Mouse (Mus musculus) liver, postnatal 0 days (tissue): ENCODE results near the gene Cradd. TPM values are rescaled to one million over a fixed set of nuclear protein-coding genes. Genes with fewer than 3 reads are reported as not detected.

Source experiments
- ATAC-seq: fragments of 200-750 bp; cut with Nextera tagmentation; 2 replicates; pipeline ENCODE4 v1.8.0; 2017; ENCODE audit warnings: mild to moderate bottlenecking, moderate library complexity
- DNase-seq: peaks from one replicate; pipeline ENCODE4 v3.0.0-alpha.2; 2016
- H3K27ac ChIP-seq: fragments of 300-500 bp; sonication (generic); 2 replicates; pipeline ENCODE4 v1.5.1; 2014; ENCODE audit warnings: antibody characterized with exemption, moderate library complexity, mild to moderate bottlenecking, low read depth
- H3K27me3 ChIP-seq: fragments of 300-500 bp; sonication (generic); 2 replicates; pipeline ENCODE4 v1.6.1; 2014; ENCODE audit warnings: low read length, control low read depth, mixed read lengths; ENCODE audit not compliant: insufficient read depth
- H3K36me3 ChIP-seq: fragments of 300-500 bp; sonication (generic); replicated peaks from 2 replicates; pipeline ENCODE4 v1.6.1; 2014; ENCODE audit warnings: mild to moderate bottlenecking, control low read depth, low read length, moderate library complexity, mixed read lengths; ENCODE audit not compliant: insufficient read depth
- H3K4me1 ChIP-seq: fragments of 300-500 bp; sonication (generic); 2 replicates; pipeline ENCODE4 v1.6.1; 2014; ENCODE audit warnings: antibody characterized with exemption, mild to moderate bottlenecking, control low read depth; ENCODE audit not compliant: insufficient read depth
- H3K4me2 ChIP-seq: fragments of 300-500 bp; sonication (generic); 2 replicates; pipeline ENCODE4 v1.6.1; 2014; ENCODE audit warnings: low read depth, mild to moderate bottlenecking, low read length, moderate library complexity, mixed read lengths
- H3K4me3 ChIP-seq: fragments of 300-500 bp; sonication (generic); 2 replicates; pipeline ENCODE4 v1.5.1; 2014; ENCODE audit warnings: low read depth, low read length
- H3K9ac ChIP-seq: fragments of 300-500 bp; sonication (generic); replicated peaks from 2 replicates; pipeline ENCODE4 v1.6.1; 2014; ENCODE audit warnings: mild to moderate bottlenecking, moderate library complexity
- H3K9me3 ChIP-seq: fragments of 300-500 bp; sonication (generic); 2 replicates; pipeline ENCODE4 v1.6.1; 2016; ENCODE audit warnings: mild to moderate bottlenecking, control low read depth, low read length, mixed read lengths
- CTCF ChIP-seq: sonication (generic); IDR thresholded peaks from 2 replicates; pipeline ENCODE4 v1.5.1; 2016; ENCODE audit warnings: antibody characterized with exemption, low read depth
- EP300 ChIP-seq: IDR thresholded peaks from 2 replicates; pipeline ENCODE4 v1.6.1; 2016; ENCODE audit warnings: antibody characterized with exemption, low read depth, mild to moderate bottlenecking
- WGBS: fragments of 180-500 bp; shearing (Covaris S2); extraction: QIAGEN DNeasy Blood & Tissue Kit; methylation state at CpG from one replicate; pipeline ENCODE4 v1.1.7; 2014; ENCODE audit not compliant: insufficient replicate concordance; 5-methylcytosine and 5-hydroxymethylcytosine counted together
- polyA plus RNA-seq: library from polyadenylated mRNA; unstranded; fragments of >200 nt; fragmentation: Nextera tagmentation; extraction: Ambion mirVana; gene quantifications from 2 replicates; pipeline ENCODE4 v1.2.1, GENCODE M21; 2015

Gene Cradd
- polyA plus RNA-seq, 1 experiment from 2014 or later, result 6.5 TPM

DNA sequence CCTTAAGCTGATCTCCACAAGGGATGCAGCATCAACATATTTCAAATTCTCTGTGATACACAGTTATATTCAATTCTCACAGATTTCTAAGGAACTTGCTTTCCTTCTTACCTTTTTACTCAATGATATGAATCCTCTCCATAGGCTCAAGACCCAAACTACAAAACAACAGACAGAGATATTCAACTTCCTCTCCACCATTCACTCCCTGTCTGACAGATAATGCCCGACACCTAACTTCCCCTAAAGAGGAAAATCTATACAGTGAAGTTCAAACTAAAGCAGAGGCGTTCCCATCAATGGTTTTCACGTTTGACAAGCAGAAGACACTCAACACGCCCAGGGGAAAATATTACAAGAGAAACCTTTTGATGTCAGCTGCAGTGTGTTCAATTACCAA is 97.2 kb downstream of the Cradd start:
- Histone ChIP-seq H3K4me2 (no peak overlapping the region), H3K36me3 (no peaks in the 10 kb centered on the region), H3K4me1 (no peaks in the 10 kb centered on the region), H3K27me3 (no peaks in the 10 kb centered on the region), H3K4me3 (no peak overlapping the region), H3K27ac (no peak overlapping the region), H3K9me3 (no peaks in the 10 kb centered on the region), H3K9ac (no peak overlapping the region)
- TF ChIP-seq EP300, result no peak
- no peak for TF ChIP-seq CTCF
- WGBS, result 47% methylated on average over 4 of the region's 4 CpGs
- no peak for DNase-seq
- no peak for ATAC-seq

DNA sequence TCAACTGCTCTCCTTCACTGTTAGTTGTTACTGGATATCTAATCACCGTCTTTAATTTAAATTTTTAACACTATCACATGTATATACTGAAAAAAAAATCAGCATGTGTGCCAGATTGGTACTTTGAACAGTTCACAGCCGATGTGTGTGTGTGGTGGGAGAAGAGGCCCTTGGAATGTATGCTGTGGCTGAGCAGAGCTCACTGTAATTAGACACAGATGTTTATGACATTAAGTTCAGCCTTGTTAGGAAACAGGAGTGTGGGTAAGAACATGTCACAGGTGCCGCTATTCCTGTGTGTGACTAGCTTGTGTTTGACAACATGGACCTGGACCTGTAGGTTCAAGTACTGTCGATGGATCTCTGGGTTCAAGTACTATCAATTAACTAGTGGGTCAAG is 98.9 kb downstream of the Cradd start:
- 90% methylated on average over 4 of the region's 4 CpGs for WGBS

DNA sequence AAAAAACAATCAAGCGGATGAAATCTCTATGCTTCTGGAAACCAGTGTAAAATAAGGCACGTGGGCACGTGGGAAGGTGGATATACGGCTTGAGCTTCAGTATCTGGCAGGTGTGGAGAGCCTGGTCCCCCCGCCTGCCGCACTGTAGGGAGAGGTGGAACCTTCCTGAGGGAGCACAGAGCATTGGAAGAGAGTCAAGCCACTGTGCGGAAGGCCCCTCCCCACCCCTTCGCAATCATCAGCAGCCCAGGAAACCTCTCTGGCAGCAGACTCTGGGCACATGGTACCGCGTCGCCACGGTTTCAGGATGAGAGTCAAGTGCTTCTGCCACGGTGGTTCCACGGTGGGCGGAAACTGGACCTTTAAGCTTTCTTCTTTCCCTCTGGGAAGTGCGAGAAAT is 100.7 kb downstream of the Cradd start:
- Histone ChIP-seq H3K9ac (no peak overlapping the region), H3K9me3 (no peaks in the 10 kb centered on the region), H3K36me3 (no peaks in the 10 kb centered on the region), H3K4me2 (no peak overlapping the region), H3K27me3 (no peaks in the 10 kb centered on the region), H3K27ac (no peak overlapping the region), H3K4me3 (no peak overlapping the region), H3K4me1 (peaks cover 4% of the 10 kb centered on the region; the same call in 1 of the 2 replicates)
- TF ChIP-seq EP300, result no peak
- TF ChIP-seq CTCF, result no peak
- ATAC-seq, result no peak
- DNase-seq, result no peak
- 80% methylated on average over 16 of the region's 16 CpGs for WGBS

More for the DNA sequence above, 98.9 kb downstream of the Cradd start:
- H3K9me3 ChIP-seq, result no peaks in the 10 kb centered on the region
- H3K4me2 ChIP-seq, result no peak overlapping the region
- no peak overlapping the region for H3K4me3 ChIP-seq
- H3K27ac ChIP-seq, result no peak overlapping the region
- ATAC-seq, result no peak
- TF ChIP-seq CTCF, result no peak
- no peak for TF ChIP-seq EP300
- H3K9ac ChIP-seq, result no peak overlapping the region
- H3K36me3 ChIP-seq, result no peaks in the 10 kb centered on the region
- H3K27me3 ChIP-seq, result no peaks in the 10 kb centered on the region
- no peak for DNase-seq
- H3K4me1 ChIP-seq, result no peaks in the 10 kb centered on the region

DNA sequence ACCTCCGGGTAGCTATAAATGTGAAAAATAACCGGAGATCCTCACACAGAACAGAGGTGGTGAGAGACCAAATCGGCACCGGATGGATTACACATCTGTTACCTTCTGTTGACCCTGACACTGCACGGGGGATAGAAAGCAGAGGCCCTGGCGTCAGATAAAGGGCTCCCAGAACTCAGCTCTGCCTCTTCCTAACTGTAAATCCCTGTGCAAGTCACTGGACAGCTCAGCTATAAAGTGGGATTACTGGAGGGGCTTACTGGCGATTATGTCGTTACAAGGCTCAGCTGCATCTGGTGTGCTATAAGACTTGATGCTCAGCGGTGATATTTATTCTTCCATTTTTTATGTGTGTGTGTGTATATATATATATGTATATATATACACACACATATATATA is 102.0 kb downstream of the Cradd start:
- Histone ChIP-seq H3K27ac (no peak overlapping the region), H3K27me3 (no peaks in the 10 kb centered on the region), H3K4me3 (no peak overlapping the region), H3K4me2 (no peak overlapping the region), H3K36me3 (no peaks in the 10 kb centered on the region), H3K9me3 (no peaks in the 10 kb centered on the region), H3K4me1 (peaks cover 4% of the 10 kb centered on the region; the same call in 1 of the 2 replicates), H3K9ac (no peak overlapping the region)
- no peak for ATAC-seq
- no peak for DNase-seq
- TF ChIP-seq CTCF, result no peak
- TF ChIP-seq EP300, result no peak
- WGBS, result 78% methylated on average over 9 of the region's 9 CpGs

DNA sequence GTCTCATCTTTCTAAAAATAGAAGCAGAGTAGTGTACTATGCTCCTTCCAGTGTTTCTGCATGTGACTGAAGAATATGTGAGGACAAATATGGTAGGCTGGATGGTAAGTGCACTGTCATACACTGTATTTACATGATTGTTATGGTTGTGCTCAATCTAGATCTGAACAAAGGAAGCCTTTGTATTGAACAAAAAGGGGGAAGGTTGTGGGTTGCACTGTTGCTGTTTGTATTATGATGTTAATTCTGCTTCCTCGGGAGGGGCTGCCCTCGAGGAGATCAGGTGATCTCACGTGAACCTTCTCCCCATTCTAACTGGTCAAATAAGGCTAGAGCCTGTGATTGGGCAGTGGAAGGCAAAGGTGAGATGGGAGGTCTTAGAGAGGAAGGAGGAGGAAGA is 103.4 kb downstream of the Cradd start:
- Histone ChIP-seq H3K27ac (no peak overlapping the region), H3K36me3 (no peaks in the 10 kb centered on the region), H3K27me3 (no peaks in the 10 kb centered on the region), H3K4me3 (no peak overlapping the region), H3K4me2 (no peak overlapping the region), H3K9ac (no peak overlapping the region), H3K4me1 (peaks cover 4% of the 10 kb centered on the region; the same call in 1 of the 2 replicates), H3K9me3 (no peaks in the 10 kb centered on the region)
- WGBS, result 64% methylated on average over 3 of the region's 3 CpGs
- no peak for DNase-seq
- TF ChIP-seq CTCF (no peak), EP300 (no peak)
- no peak for ATAC-seq

DNA sequence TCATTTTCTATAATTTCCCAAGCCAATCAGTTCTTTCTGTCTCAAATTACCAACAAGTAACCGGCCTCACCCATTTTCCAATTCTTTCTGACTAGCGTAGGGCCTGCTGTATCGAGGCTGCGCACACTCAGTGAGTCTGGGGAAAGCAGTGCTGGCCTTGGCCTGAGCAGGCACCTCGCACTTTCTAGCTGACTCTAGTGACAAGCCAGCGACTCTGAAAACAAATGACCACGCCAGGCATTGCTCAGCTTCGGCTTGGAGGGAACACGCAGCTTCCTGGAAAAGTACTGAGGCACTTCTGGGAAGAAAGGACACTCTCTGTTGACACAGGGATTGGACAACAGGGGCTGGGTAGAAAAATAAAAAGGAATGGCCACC is 105.3 kb downstream of the Cradd start:
- Histone ChIP-seq H3K4me3 (no peak overlapping the region), H3K27me3 (no peaks in the 10 kb centered on the region), H3K9ac (0 out of 2 replicates have a peak overlapping the region, but pooled peaks have one; percentile 26), H3K27ac (peak overlapping the region; percentile 1; the same call in 1 of the 2 replicates), H3K9me3 (no peaks in the 10 kb centered on the region), H3K36me3 (no peaks in the 10 kb centered on the region), H3K4me2 (no peak overlapping the region), H3K4me1 (peaks cover 4% of the 10 kb centered on the region; the same call in 1 of the 2 replicates)
- ATAC-seq (no peak), DNase-seq (no peak)
- 76% methylated on average over 9 of the region's 9 CpGs for WGBS
- TF ChIP-seq CTCF (no peak), EP300 (no peak)
